Mouse (Mus musculus) C2C12 (cell line): ENCODE results near the gene Slc5a3.

Source experiments
- CEBPB ChIP-seq: IDR thresholded peaks from one replicate; pipeline ENCODE4 v1.6.1; 2011; ENCODE audit warnings: low read depth, mild to moderate bottlenecking, control low read depth, moderate library complexity
- CTCF ChIP-seq: IDR thresholded peaks from one replicate; pipeline ENCODE4 v1.5.1; 2011; ENCODE audit not compliant: control insufficient read depth, insufficient read depth, insufficient read length
- FOSL1 ChIP-seq: IDR thresholded peaks from one replicate; pipeline ENCODE4 v1.8.0; 2011; ENCODE audit warnings: mild to moderate bottlenecking, low read length; ENCODE audit not compliant: poor library complexity, insufficient read depth, severe bottlenecking
- USF1 ChIP-seq: IDR thresholded peaks from one replicate; pipeline ENCODE4 v1.6.1; 2011; ENCODE audit warnings: low read depth, mild to moderate bottlenecking, control low read depth, moderate library complexity

DNA sequence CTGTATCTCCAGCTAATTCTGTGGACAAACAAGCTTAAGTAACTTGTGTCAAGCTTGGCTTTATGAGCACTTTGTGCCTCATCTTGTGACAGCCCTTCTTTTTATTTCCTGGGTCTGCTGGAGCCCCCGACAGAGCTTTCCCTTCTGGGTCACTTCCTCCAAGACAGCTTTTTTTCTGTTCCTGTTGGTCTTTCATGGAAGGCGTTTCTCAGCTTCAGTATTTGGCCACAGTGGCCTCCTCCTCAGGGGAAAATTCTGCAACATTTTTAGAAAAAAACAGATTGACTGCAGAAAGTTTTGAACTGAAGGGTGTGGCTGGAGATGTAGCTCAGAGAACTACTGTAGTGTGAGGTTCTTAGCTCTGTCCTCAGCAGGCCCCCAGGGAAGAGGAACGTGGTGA lies 31.1 kb downstream of the Slc5a3 start:
- TF ChIP-seq CTCF = no peak
- no peak for TF ChIP-seq FOSL1
- no peak for TF ChIP-seq USF1
- TF ChIP-seq CEBPB = no peak
